Mouse (Mus musculus): Measurements from ENCODE around the gene Lst1.

Lst1 gene

DNA sequence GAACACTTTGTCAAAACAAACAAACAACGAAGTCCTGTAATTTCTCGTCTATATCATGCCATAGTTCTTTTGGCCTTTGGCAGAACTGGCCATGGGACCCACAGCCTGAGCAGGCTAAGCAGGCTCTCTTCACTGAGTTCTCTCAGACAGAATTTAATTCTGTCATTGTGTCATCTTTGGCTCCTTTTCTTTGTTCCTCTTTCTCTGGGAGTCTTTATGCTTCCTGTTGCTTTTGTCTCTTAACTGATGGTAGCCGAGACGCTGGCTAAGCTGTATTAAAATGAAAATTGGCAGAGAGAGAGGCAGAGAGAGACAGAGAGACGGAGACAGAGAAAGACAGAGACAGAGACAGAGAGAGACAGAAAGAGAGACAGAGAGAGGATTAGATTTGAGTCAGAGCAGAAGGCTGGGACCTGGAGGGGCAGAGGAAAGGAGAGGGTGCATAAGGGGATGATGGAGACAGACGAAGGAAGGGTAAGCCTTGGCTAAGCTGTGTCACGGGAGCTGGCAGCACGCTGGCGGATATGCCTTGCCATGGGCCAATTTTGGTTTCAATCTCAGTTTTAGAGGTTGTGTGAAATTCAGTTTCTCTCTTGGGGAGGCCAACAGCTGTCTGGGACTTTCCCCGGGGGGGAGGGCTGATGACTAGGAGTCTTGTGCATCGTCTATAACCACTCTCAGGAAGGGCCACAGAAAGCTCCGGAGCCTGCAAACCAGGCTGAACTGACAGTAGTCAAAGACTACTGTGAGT, 21.7 kb upstream of the Lst1 start:
- DNase-seq (ENCODE audit: low spot score) = no peak

GRCm38 (mm10) chr17:35205380-35205769, 17.1 kb upstream of the Lst1 start:
- DNase-seq (ENCODE audit: low spot score) = no peak

DNA sequence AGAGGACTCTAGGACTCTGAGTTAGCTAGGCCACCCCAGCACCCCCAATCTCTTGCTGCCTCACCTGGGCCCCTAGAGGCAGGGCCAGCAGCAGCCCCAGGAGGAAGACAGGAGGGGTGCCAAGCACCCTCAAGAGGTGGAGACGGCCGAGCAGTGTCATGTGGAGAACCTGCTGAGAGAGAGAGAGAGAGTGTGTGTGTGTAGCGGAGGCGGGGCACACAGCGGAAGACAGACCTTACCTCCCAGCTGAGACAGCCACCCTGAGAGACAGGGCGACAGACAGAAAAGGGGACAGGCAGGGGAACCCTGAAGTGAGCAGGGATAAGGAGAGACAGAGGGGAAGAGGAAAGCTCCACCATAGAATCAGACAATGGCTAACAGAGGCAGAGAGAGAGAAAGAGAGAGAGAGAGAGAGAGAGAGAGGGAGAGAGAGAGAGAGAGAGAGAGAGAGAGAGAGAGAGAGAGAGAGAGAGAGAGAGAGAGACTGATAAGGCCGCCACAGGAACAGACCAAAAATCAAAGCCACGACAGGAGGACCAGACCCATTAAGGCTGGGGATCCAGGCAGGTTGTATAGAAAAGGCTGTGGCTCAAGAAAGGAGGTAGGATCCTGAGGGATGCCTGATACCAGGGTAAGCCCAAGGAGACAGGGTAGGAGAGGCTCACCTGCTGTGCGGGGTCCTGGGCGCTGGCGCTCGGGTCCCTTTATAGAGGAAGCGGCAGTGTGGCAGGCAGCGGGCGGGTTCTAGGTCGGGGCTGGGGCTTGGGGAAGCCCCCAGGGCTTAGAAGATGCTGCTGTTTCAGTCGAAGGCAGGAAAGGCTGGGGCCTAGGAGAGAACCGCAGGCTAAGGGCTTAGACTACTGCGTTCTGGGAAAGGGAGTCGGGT, 16.5 kb upstream of the Lst1 start, which contains the start of gene Lta:
Gene Lta (minus strand): TSS at position 858 of the 886 bp plus-strand sequence.
- no peak for DNase-seq (ENCODE audit: low spot score)

GRCm38 (mm10) chr17:35202442-35202841, 14.2 kb upstream of the Lst1 start:
- DNase-seq (ENCODE audit: low spot score) = no peak

- DNase-seq (ENCODE audit: low spot score) = no peak
Measured at GRCm38 (mm10) chr17:35201787-35202186, 13.5 kb upstream of the Lst1 start, which contains the start of gene Tnf. Tnf (minus strand) TSS chr17:35202007.

GRCm38 (mm10) chr17:35201128-35201527, 12.9 kb upstream of the Lst1 start:
- DNase-seq (ENCODE audit: low spot score) = no peak

- DNase-seq (ENCODE audit: low spot score) = no peak
Measured at GRCm38 (mm10) chr17:35200398-35200797, 12.2 kb upstream of the Lst1 start.

- no peak for DNase-seq (ENCODE audit: low spot score)
Measured at GRCm38 (mm10) chr17:35198946-35199345, 10.7 kb upstream of the Lst1 start.

GRCm38 (mm10) chr17:35198029-35198428, 9.8 kb upstream of the Lst1 start:
- no peak for DNase-seq (ENCODE audit: low spot score)

GRCm38 (mm10) chr17:35197126-35197525, 8.9 kb upstream of the Lst1 start:
- DNase-seq (ENCODE audit: low spot score) = no peak

- DNase-seq (ENCODE audit: low spot score) = no peak
Measured at GRCm38 (mm10) chr17:35196321-35196641, 8.0 kb upstream of the Lst1 start.

GRCm38 (mm10) chr17:35195631-35196320, 7.5 kb upstream of the Lst1 start:
- DNase-seq (ENCODE audit: low spot score) = peak; percentile 61

DNA sequence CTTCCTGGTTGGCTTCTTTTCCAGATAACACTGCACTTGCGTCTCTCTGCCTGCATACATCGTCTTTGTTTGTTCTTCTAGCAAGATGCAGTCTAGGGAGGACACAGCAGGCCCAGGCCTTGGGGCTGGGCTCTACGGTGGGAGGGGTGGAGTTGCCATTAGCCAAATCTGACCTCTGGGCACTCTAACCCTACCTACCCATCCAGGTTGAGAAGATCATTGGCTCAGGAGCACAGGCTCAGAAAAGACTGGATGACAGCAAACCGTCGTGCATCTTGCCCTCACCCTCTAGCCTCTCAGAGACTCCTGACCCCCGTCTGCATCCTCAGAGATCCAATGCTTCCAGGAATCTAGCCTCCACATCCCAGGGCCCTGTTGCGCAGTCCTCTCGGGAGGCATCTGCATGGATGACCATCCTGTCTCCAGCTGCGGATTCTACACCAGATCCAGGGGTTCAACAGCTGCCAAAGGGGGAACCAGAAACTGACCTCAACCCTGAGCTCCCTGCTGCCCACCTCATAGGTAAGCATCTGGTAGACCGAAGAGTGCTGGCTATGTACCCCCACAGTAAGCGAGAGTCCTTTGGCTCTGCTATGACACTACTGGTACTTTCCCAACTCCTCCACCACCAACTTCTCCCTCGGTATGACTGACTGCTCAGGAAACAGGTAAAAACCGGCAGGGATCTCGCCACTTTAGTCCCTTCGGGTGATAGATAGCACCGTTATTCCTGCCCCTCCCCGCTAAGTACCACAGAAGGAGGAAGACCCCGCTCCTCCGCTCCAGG, 6.8 kb upstream of the Lst1 start:
- DNase-seq (ENCODE audit: low spot score) = no peak

- no peak for DNase-seq (ENCODE audit: low spot score)
Measured at GRCm38 (mm10) chr17:35193881-35194843, 5.9 kb upstream of the Lst1 start, which contains the start of gene Ltb. Ltb (plus strand) TSS chr17:35194439.

DNA sequence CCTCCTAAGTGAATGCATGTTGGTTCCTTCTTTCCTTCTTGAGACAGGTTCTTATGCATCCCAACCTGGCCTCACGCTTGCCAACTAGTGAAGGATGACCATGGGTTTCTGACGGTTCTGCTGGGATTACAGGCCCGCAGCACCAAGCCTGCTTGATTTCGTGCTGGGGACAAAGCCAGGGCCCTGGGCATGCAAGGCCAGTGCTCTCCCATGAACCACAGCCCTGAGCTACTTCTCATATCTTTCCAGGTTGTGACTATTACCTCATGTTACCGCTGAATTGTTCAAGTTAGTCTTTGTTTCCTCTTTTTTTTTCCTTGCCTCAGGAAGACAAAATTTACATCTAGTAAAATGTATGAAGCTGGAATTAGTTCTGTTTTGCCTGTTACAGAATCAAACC, 4.7 kb upstream of the Lst1 start:
- no peak for DNase-seq (ENCODE audit: low spot score)

GRCm38 (mm10) chr17:35191723-35192122, 3.5 kb upstream of the Lst1 start:
- no peak for DNase-seq (ENCODE audit: low spot score)

DNA sequence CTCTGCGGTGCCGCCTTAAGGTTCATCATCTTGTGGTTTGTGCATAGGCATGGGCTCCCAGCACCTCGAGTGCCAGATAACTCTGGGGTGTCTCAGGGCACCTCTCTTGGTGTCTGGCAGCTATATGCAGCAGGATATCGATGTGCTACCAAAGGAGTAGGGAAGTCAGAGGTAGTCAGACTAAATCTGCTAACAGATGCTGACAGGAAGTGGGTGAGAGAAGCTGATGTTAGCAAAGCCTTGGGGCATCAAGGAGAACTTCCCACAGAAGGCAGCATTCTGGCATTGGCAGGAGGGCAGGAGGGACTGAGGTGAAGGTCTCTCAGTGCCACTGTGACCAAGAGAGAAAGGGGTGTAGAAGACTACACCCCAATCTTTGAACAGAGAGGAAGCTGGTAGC, 1.9 kb upstream of the Lst1 start:
- no peak for DNase-seq (ENCODE audit: low spot score)

GRCm38 (mm10) chr17:35189186-35189585, 947 bp upstream of the Lst1 start:
- DNase-seq (ENCODE audit: low spot score) = no peak

DNA sequence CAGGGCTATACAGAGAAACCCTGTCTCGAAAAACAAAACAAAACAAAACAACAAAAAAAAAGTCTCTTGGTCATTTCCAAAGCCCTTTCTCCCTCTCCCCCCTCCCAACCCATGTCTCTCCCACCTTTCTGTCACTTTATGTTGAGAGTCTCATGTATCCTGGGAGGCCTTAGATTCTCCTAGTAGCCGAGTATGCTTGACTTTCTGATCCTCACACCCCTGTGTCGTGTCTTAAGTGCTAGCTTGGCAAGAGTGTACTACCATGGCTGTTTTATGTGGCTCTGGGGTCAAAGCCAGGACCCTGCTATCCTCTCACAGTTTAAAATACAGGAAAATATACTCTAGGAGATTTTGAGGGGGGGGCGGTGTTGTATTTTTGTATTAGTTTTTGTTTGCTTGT, 894 bp downstream of the Lst1 start:
- DNase-seq (ENCODE audit: low spot score) = no peak

GRCm38 (mm10) chr17:35186681-35187080, 1.6 kb downstream of the Lst1 start:
- peak; percentile 38 for DNase-seq (ENCODE audit: low spot score)
